Comparison of ENCODE assay signal across 15 mouse cellular contexts in the genomic region with DNA sequence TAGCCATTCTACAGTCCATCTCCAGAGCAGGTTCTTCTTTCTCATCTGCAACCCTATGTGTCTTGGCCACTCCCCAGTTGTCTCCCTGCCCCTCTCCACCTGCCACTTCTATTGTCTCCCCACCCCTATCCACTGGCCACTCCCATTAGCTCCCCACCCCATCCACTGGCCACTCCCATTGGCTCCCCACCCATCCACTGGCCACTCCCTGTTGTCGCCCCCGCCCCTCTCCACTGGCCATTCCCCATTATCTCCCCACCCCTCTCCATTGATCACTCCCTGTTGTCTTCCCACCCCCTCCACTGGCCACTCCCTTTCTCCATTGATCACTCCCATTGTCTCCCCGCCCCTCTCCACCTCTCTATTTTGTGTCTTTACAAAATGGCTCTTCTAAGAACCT. TPM values are rescaled to one million over a fixed set of nuclear protein-coding genes. Genes with fewer than 3 reads are reported as not detected.
A peak's percentile ranks its signal among the peaks of the same experiment; 100 is the strongest.
DNase-seq lines count a peak whose midpoint lies in the region; ATAC-seq and TF ChIP-seq lines count a peak whose summit lies in the region.
"Had no signal": no experiment of that assay in that cellular context is flagged by ENCODE, and none has a peak within 500 bp of the region (broad histone marks: within the 10 kb centered on the region; RNA-seq: fewer than 3 reads in every experiment).

No protein-coding gene starts in this region.

- H3K9me3 ChIP-seq in hindbrain, embryonic 10.5 days: no peaks in the 10 kb centered on the region
- H3K9me3 ChIP-seq in midbrain, embryonic 16.5 days (replicated peaks; ENCODE audit: control insufficient read depth, low read length, poor library complexity, severe bottlenecking): no peaks in the 10 kb centered on the region
- H3K9me3 ChIP-seq in kidney, embryonic 16.5 days (ENCODE audit: low read length): no peaks in the 10 kb centered on the region
- H3K9me3 ChIP-seq: kidney, embryonic 15.5 days; limb, embryonic 15.5 days had no signal

- no peak overlapping the region for H3K4me2 ChIP-seq in midbrain, embryonic 16.5 days (ENCODE audit: low read length)
- no peak overlapping the region for H3K4me2 ChIP-seq in kidney, embryonic 16.5 days (replicated peaks; ENCODE audit: low read depth, low read length)
- H3K4me2 ChIP-seq: kidney, embryonic 15.5 days; limb, embryonic 15.5 days had no signal

- peaks cover 68% of the 10 kb centered on the region for H3K4me1 ChIP-seq in cerebellum, adult 2 months (ENCODE audit: control insufficient read depth, insufficient read depth, low read length)
- peaks cover 50% of the 10 kb centered on the region for H3K4me1 ChIP-seq in hindbrain, embryonic 10.5 days (replicated peaks)
- H3K4me1 ChIP-seq in midbrain, embryonic 16.5 days (ENCODE audit: control insufficient read depth, insufficient read depth, low read length): peaks cover 25% of the 10 kb centered on the region
- H3K4me1 ChIP-seq in kidney, embryonic 16.5 days (ENCODE audit: insufficient read depth, low read length): no peaks in the 10 kb centered on the region
- H3K4me1 ChIP-seq: limb, embryonic 15.5 days had no signal

- TF ChIP-seq POLR2A in cerebellum, adult 2 months (IDR thresholded peaks at IDR 0.05; ENCODE audit: borderline replicate concordance, insufficient read depth, low read length): no peak

- H3K36me3 ChIP-seq in hindbrain, embryonic 10.5 days: no peaks in the 10 kb centered on the region
- H3K36me3 ChIP-seq in midbrain, embryonic 16.5 days (ENCODE audit: control insufficient read depth, insufficient read depth, low read length): no peaks in the 10 kb centered on the region
- H3K36me3 ChIP-seq in kidney, embryonic 16.5 days (ENCODE audit: insufficient read depth, low read length): no peaks in the 10 kb centered on the region
- H3K36me3 ChIP-seq: kidney, embryonic 15.5 days; limb, embryonic 15.5 days had no signal

- no peak for DNase-seq in cerebellum, adult 2 months
- no peak for DNase-seq in cerebellum, adult 9-10 months
- DNase-seq in embryo, embryonic 10.5 days (ENCODE audit: low spot score): peak; percentile 56
- DNase-seq in hindbrain, embryonic 10.5 days (ENCODE audit: low spot score): peak; percentile 67
- no peak for DNase-seq in adrenal gland, adult 2 months
- DNase-seq in gastrocnemius, postnatal 10 days: no peak
- DNase-seq: adrenal gland, postnatal 36 days; cerebellum, postnatal 36 days; thymus, postnatal 25 days had no signal

- no peak for ATAC-seq in midbrain, embryonic 16.5 days
- ATAC-seq in kidney, embryonic 16.5 days (ENCODE audit: low FRiP score, low TSS enrichment): no peak

- no peaks in the 10 kb centered on the region for H3K27me3 ChIP-seq in cerebellum, adult 2 months (ENCODE audit: control insufficient read depth, insufficient read depth, low read length)
- no peaks in the 10 kb centered on the region; the same call in 1 of the 2 replicates for H3K27me3 ChIP-seq in hindbrain, embryonic 10.5 days (ENCODE audit: insufficient read depth, poor library complexity, severe bottlenecking)
- H3K27me3 ChIP-seq in midbrain, embryonic 16.5 days (ENCODE audit: control insufficient read depth, insufficient read depth, low read depth, low read length): no peaks in the 10 kb centered on the region
- no peaks in the 10 kb centered on the region for H3K27me3 ChIP-seq in kidney, embryonic 16.5 days (ENCODE audit: insufficient read depth, low read length)
- H3K27me3 ChIP-seq: kidney, embryonic 15.5 days; limb, embryonic 15.5 days had no signal

- H3K4me3 ChIP-seq in cerebellum, adult 2 months (replicated peaks; ENCODE audit: insufficient read depth, low read depth, low read length): no peak overlapping the region
- H3K4me3 ChIP-seq in hindbrain, embryonic 10.5 days: no peak overlapping the region
- no peak overlapping the region for H3K4me3 ChIP-seq in midbrain, embryonic 16.5 days (ENCODE audit: low read depth, low read length)
- H3K4me3 ChIP-seq in kidney, embryonic 16.5 days (ENCODE audit: low read length): no peak overlapping the region
- H3K4me3 ChIP-seq: kidney, embryonic 15.5 days; limb, embryonic 15.5 days had no signal

- peak overlapping the region; percentile 93; the same call in 1 of the 2 replicates for H3K27ac ChIP-seq in cerebellum, adult 2 months (ENCODE audit: insufficient read depth, low read length)
- peak overlapping the region; percentile 75 for H3K27ac ChIP-seq in hindbrain, embryonic 10.5 days
- H3K27ac ChIP-seq in midbrain, embryonic 16.5 days (ENCODE audit: low read length): peak overlapping the region; percentile 10
- no peak overlapping the region for H3K27ac ChIP-seq in kidney, embryonic 16.5 days (ENCODE audit: low read length)
- H3K27ac ChIP-seq: kidney, embryonic 15.5 days; limb, embryonic 15.5 days had no signal

- WGBS in cerebellum, adult 2 months: 55% methylated on average over 3 of the region's 3 CpGs
- WGBS in hindbrain, embryonic 10.5 days: 29% methylated on average over 3 of the region's 3 CpGs
- WGBS in midbrain, embryonic 16.5 days: 35% methylated on average over 2 of the region's 3 CpGs
- 70% methylated on average over 3 of the region's 3 CpGs for WGBS in kidney, embryonic 16.5 days

- no peak overlapping the region for H3K9ac ChIP-seq in midbrain, embryonic 16.5 days (ENCODE audit: low read depth, low read length)
- no peak overlapping the region for H3K9ac ChIP-seq in kidney, embryonic 16.5 days (replicated peaks; ENCODE audit: low read length)
- H3K9ac ChIP-seq: kidney, embryonic 15.5 days; limb, embryonic 15.5 days had no signal

- TF ChIP-seq CTCF in cerebellum, adult 2 months (IDR thresholded peaks at IDR 0.05; ENCODE audit: borderline replicate concordance, insufficient read depth, low read depth, low read length): no peak

RNA-seq across cellular contexts. Expression of a gene that starts 39.2 kb away (rescaled TPM):
- polyA plus RNA-seq in cerebellum, adult 2 months (2012; rRNA removed): 103 and 107 TPM in 2 replicates
- 15.2 and 15.7 TPM in 2 replicates for polyA plus RNA-seq in hindbrain, embryonic 10.5 days (2016; fragmentation: Nextera tagmentation; extraction: Ambion mirVana)
- polyA plus RNA-seq in midbrain, embryonic 16.5 days (2015; fragmentation: Nextera tagmentation; extraction: Ambion mirVana): 18.1 and 24.4 TPM in 2 replicates
- total RNA-seq in adrenal gland, adult 2 months (2021): 1 to 10 TPM; 2.8 to 4.6 TPM
- polyA plus RNA-seq in adrenal gland, adult 2 months (2012; rRNA removed): 1.6 and 2.4 TPM in 2 replicates
- 8.1 and 8.2 TPM in 2 replicates for polyA plus RNA-seq in kidney, embryonic 16.5 days (2015; fragmentation: Nextera tagmentation; extraction: Ambion mirVana)
- total RNA-seq in gastrocnemius, postnatal 10 days (2021): under 1 TPM; 0.72 to 0.92 TPM
- total RNA-seq: granulocyte monocyte progenitor cell, adult 5-6 weeks; monocyte, adult 5-6 weeks had no signal

Comparison
In these comparisons a context has a peak if more than half of its experiments do, and no peak if none do; other contexts are left out.
1. DNase-seq: peak in embryo, embryonic 10.5 days (single experiment) and hindbrain, embryonic 10.5 days (single experiment); none in cerebellum, adult 2 months (0 of 2), cerebellum, adult 9-10 months (single experiment), adrenal gland, adult 2 months (single experiment) and gastrocnemius, postnatal 10 days (single experiment).